Mouse (Mus musculus) midbrain, postnatal 0 days (tissue): Measurements from ENCODE around the gene Phka2. TPM values are rescaled to one million over a fixed set of nuclear protein-coding genes. Genes with fewer than 3 reads are reported as not detected.

Experiments used
- ATAC-seq: fragments of 200-750 bp; cut with Nextera tagmentation; 2 replicates; pipeline ENCODE4 v1.8.0; 2017; ENCODE audit warnings: moderate number of reproducible peaks, mild to moderate bottlenecking, moderate TSS enrichment, moderate library complexity; ENCODE audit not compliant: low FRiP score
- DNase-seq: peaks from one replicate; pipeline ENCODE4 v3.0.0-alpha.2; 2015; ENCODE audit warnings: low spot score
- H3K27ac ChIP-seq: fragments of 300-500 bp; sonication (generic); 2 replicates; pipeline ENCODE4 v1.5.1; 2014; ENCODE audit warnings: low read depth, mild to moderate bottlenecking, low read length, mixed read lengths
- H3K27me3 ChIP-seq: fragments of 300-500 bp; sonication (generic); 2 replicates; pipeline ENCODE4 v1.6.1; 2014; ENCODE audit warnings: low read length, control low read depth, mixed read lengths; ENCODE audit not compliant: insufficient read depth
- H3K36me3 ChIP-seq: fragments of 300-500 bp; sonication (generic); 2 replicates; pipeline ENCODE4 v1.6.1; 2014; ENCODE audit warnings: low read length, control low read depth, mixed read lengths; ENCODE audit not compliant: insufficient read depth
- H3K4me1 ChIP-seq: fragments of 300-500 bp; sonication (generic); 2 replicates; pipeline ENCODE4 v1.6.1; 2014; ENCODE audit warnings: mild to moderate bottlenecking, control low read depth, antibody characterized with exemption, low read length, mixed read lengths; ENCODE audit not compliant: insufficient read depth
- H3K4me2 ChIP-seq: fragments of 300-500 bp; sonication (generic); 2 replicates; pipeline ENCODE4 v1.6.1; 2014; ENCODE audit warnings: low read depth, mild to moderate bottlenecking, low read length, mixed read lengths; ENCODE audit not compliant: poor library complexity, severe bottlenecking
- H3K4me3 ChIP-seq: fragments of 300-500 bp; sonication (generic); 2 replicates; pipeline ENCODE4 v1.5.1; 2014; ENCODE audit warnings: low read depth, mild to moderate bottlenecking, low read length, moderate library complexity
- H3K9ac ChIP-seq: fragments of 300-500 bp; sonication (generic); replicated peaks from 2 replicates; pipeline ENCODE4 v1.6.1; 2014; ENCODE audit warnings: mild to moderate bottlenecking, low read length, moderate library complexity, mixed read lengths; ENCODE audit not compliant: poor library complexity, severe bottlenecking
- H3K9me3 ChIP-seq: fragments of 300-500 bp; sonication (generic); 2 replicates; pipeline ENCODE4 v1.6.1; 2016; ENCODE audit warnings: low read length, control low read depth
- CTCF ChIP-seq: IDR thresholded peaks from 2 replicates; pipeline ENCODE4 v1.5.1; 2016; ENCODE audit warnings: antibody characterized with exemption, mild to moderate bottlenecking
- WGBS: fragments of 180-500 bp; shearing (Covaris S2); extraction: QIAGEN DNeasy Blood & Tissue Kit; methylation state at CpG from one replicate; pipeline ENCODE4 v1.1.7; 2014; 5-methylcytosine and 5-hydroxymethylcytosine counted together
- polyA plus RNA-seq: library from polyadenylated mRNA; unstranded; fragments of >200 nt; fragmentation: Nextera tagmentation; extraction: Ambion mirVana; gene quantifications from 2 replicates; pipeline ENCODE4 v1.2.1, GENCODE M21; 2015
- total RNA-seq: library from RNA; depleted of rRNA; stranded (reverse); fragments of >200 nt; gene quantifications from 2 replicates; pipeline ENCODE4 v1.2.3, GENCODE M21; 2014; rRNA removed

The Phka2 gene
- total and polyA plus RNA-seq, 2 experiments from 2014 or later = 6.3 to 19.3 TPM

GRCm38 (mm10) chrX:160602770-160603169 lies 100.8 kb downstream of the Phka2 start:
- no peaks in the 10 kb centered on the region for H3K9me3 ChIP-seq
- H3K4me3 ChIP-seq = no peak overlapping the region
- no peak overlapping the region for H3K27ac ChIP-seq
- TF ChIP-seq CTCF = no peak
- WGBS = 86% methylated on average over 1 of the region's 1 CpGs
- H3K4me1 ChIP-seq = no peaks in the 10 kb centered on the region
- H3K27me3 ChIP-seq = peaks cover 6% of the 10 kb centered on the region; the same call in 1 of the 2 replicates
- no peak overlapping the region for H3K9ac ChIP-seq
- H3K36me3 ChIP-seq = no peaks in the 10 kb centered on the region
- no peak for ATAC-seq
- H3K4me2 ChIP-seq = no peak overlapping the region
- DNase-seq = no peak

- peaks cover 6% of the 10 kb centered on the region; the same call in 1 of the 2 replicates for H3K27me3 ChIP-seq
- WGBS = 89% methylated on average over 2 of the region's 2 CpGs
- no peak overlapping the region for H3K4me2 ChIP-seq
- TF ChIP-seq CTCF = no peak
- DNase-seq (no peak), ATAC-seq (no peak)
- no peaks in the 10 kb centered on the region for H3K4me1 ChIP-seq
- H3K27ac ChIP-seq = no peak overlapping the region
- no peaks in the 10 kb centered on the region for H3K9me3 ChIP-seq
- no peaks in the 10 kb centered on the region for H3K36me3 ChIP-seq
- H3K4me3 ChIP-seq = no peak overlapping the region
- H3K9ac ChIP-seq = no peak overlapping the region
These were observed 101.3 kb downstream of the Phka2 start for GRCm38 (mm10) chrX:160603316-160603715.

GRCm38 (mm10) chrX:160603981-160604541 lies 102.1 kb downstream of the Phka2 start:
- no peak overlapping the region for H3K27ac ChIP-seq
- TF ChIP-seq CTCF = no peak
- no peak for ATAC-seq
- H3K4me1 ChIP-seq = no peaks in the 10 kb centered on the region
- H3K4me2 ChIP-seq = no peak overlapping the region
- 47% methylated on average over 6 of the region's 6 CpGs for WGBS
- DNase-seq = no peak
- H3K36me3 ChIP-seq = no peaks in the 10 kb centered on the region
- H3K4me3 ChIP-seq = no peak overlapping the region
- H3K27me3 ChIP-seq = peaks cover 3% of the 10 kb centered on the region; the same call in 1 of the 2 replicates
- no peaks in the 10 kb centered on the region for H3K9me3 ChIP-seq
- H3K9ac ChIP-seq = no peak overlapping the region

GRCm38 (mm10) chrX:160609849-160610248 lies 107.9 kb downstream of the Phka2 start:
- peak; percentile 61 for TF ChIP-seq CTCF
- 46% methylated on average over 3 of the region's 3 CpGs for WGBS
- Histone ChIP-seq H3K27me3 (no peaks in the 10 kb centered on the region), H3K9ac (no peak overlapping the region), H3K36me3 (no peaks in the 10 kb centered on the region), H3K27ac (no peak overlapping the region), H3K9me3 (no peaks in the 10 kb centered on the region), H3K4me1 (no peaks in the 10 kb centered on the region), H3K4me3 (no peak overlapping the region), H3K4me2 (no peak overlapping the region)
- no peak for ATAC-seq
- DNase-seq = peak; percentile 25

GRCm38 (mm10) chrX:160610482-160610881 lies 108.5 kb downstream of the Phka2 start:
- H3K27ac ChIP-seq = no peak overlapping the region
- H3K9me3 ChIP-seq = no peaks in the 10 kb centered on the region
- H3K4me3 ChIP-seq = no peak overlapping the region
- no peaks in the 10 kb centered on the region for H3K27me3 ChIP-seq
- TF ChIP-seq CTCF = no peak
- no peaks in the 10 kb centered on the region for H3K36me3 ChIP-seq
- 62% methylated on average over 2 of the region's 2 CpGs for WGBS
- H3K9ac ChIP-seq = no peak overlapping the region
- no peak overlapping the region for H3K4me2 ChIP-seq
- ATAC-seq (no peak), DNase-seq (no peak)
- no peaks in the 10 kb centered on the region for H3K4me1 ChIP-seq

- no peak for TF ChIP-seq CTCF
- DNase-seq (no peak), ATAC-seq (no peak)
- Histone ChIP-seq H3K4me2 (no peak overlapping the region), H3K4me1 (no peaks in the 10 kb centered on the region), H3K9ac (no peak overlapping the region), H3K27ac (no peak overlapping the region), H3K9me3 (no peaks in the 10 kb centered on the region), H3K36me3 (no peaks in the 10 kb centered on the region), H3K27me3 (no peaks in the 10 kb centered on the region), H3K4me3 (no peak overlapping the region)
- WGBS = 27% methylated on average over 4 of the region's 4 CpGs
These were observed 109.1 kb downstream of the Phka2 start for GRCm38 (mm10) chrX:160610882-160611644.

Other genes with a start within 250 kb of the Phka2 start
- 3.8 and 6.0 TPM in 2 replicates for gene Adgrg2, start 111.5 kb upstream of the Phka2 start, total RNA-seq
- gene Adgrg2, start 111.5 kb upstream of the Phka2 start, polyA plus RNA-seq = 2.8 and 3.6 TPM in 2 replicates
- 0.22 and 0.33 TPM in 2 replicates for gene Ppef1, start 233.6 kb downstream of the Phka2 start, total RNA-seq
- 0.84 and 1.1 TPM in 2 replicates for gene Ppef1, start 233.6 kb downstream of the Phka2 start, polyA plus RNA-seq